Mouse (Mus musculus): ENCODE data around the gene Cdkn3.
"Not testable (repeated sequence)": the region's sequence is repeated elsewhere in the genome, so short reads cannot be mapped to it uniquely, and the experiment has no call there.

Gene Cdkn3

GRCm38 (mm10) chr14:46760355-46761029 is at the start of gene Cdkn3:
Cdkn3 (plus strand) TSS chr14:46760541.
- in situ Hi-C loops (cut with MboI; ENCODE audit: low pct_unique_long_range_greater_than_20kb in 1 of 2, low sequenced_read_pairs in 2 of 2, unreplicated experiment in 1 of 2) = no loop called here

GRCm38 (mm10) chr14:46718483-46718922 is 41.8 kb upstream of the Cdkn3 start:
- in situ Hi-C loops (cut with MboI; ENCODE audit: low pct_unique_long_range_greater_than_20kb in 1 of 2, low sequenced_read_pairs in 2 of 2, unreplicated experiment in 1 of 2) = no loop called here

- in situ Hi-C loops (cut with MboI; ENCODE audit: low pct_unique_long_range_greater_than_20kb in 1 of 2, low sequenced_read_pairs in 2 of 2, unreplicated experiment in 1 of 2) = no loop called here
Measured at GRCm38 (mm10) chr14:46722031-46722430, 38.3 kb upstream of the Cdkn3 start.

- in situ Hi-C loops (cut with MboI; ENCODE audit: low pct_unique_long_range_greater_than_20kb in 1 of 2, low sequenced_read_pairs in 2 of 2, unreplicated experiment in 1 of 2) = no loop called here
Measured at GRCm38 (mm10) chr14:46723828-46724227, 36.5 kb upstream of the Cdkn3 start.

GRCm38 (mm10) chr14:46724941-46725340 is 35.4 kb upstream of the Cdkn3 start:
- in situ Hi-C loops (cut with MboI; ENCODE audit: low pct_unique_long_range_greater_than_20kb in 1 of 2, low sequenced_read_pairs in 2 of 2, unreplicated experiment in 1 of 2) = no loop called here

GRCm38 (mm10) chr14:46725743-46726142 is 34.6 kb upstream of the Cdkn3 start:
- in situ Hi-C loops (cut with MboI; ENCODE audit: low pct_unique_long_range_greater_than_20kb in 1 of 2, low sequenced_read_pairs in 2 of 2, unreplicated experiment in 1 of 2) = no loop called here

- in situ Hi-C loops (cut with MboI; ENCODE audit: low pct_unique_long_range_greater_than_20kb in 1 of 2, low sequenced_read_pairs in 2 of 2, unreplicated experiment in 1 of 2) = no loop called here
Measured at GRCm38 (mm10) chr14:46734262-46734661, 26.1 kb upstream of the Cdkn3 start.

GRCm38 (mm10) chr14:46734761-46735455 is 25.4 kb upstream of the Cdkn3 start:
- in situ Hi-C loops (cut with MboI; ENCODE audit: low pct_unique_long_range_greater_than_20kb in 1 of 2, low sequenced_read_pairs in 2 of 2, unreplicated experiment in 1 of 2) = no loop called here

- in situ Hi-C loops (cut with MboI; ENCODE audit: low pct_unique_long_range_greater_than_20kb in 1 of 2, low sequenced_read_pairs in 2 of 2, unreplicated experiment in 1 of 2) = no loop called here
Measured at GRCm38 (mm10) chr14:46736366-46736765, 24.0 kb upstream of the Cdkn3 start.

GRCm38 (mm10) chr14:46737346-46737745 is 23.0 kb upstream of the Cdkn3 start:
- in situ Hi-C loops (cut with MboI; ENCODE audit: low pct_unique_long_range_greater_than_20kb in 1 of 2, low sequenced_read_pairs in 2 of 2, unreplicated experiment in 1 of 2) = not testable (repeated sequence)

- in situ Hi-C loops (cut with MboI; ENCODE audit: low pct_unique_long_range_greater_than_20kb in 1 of 2, low sequenced_read_pairs in 2 of 2, unreplicated experiment in 1 of 2) = no loop called here
Measured at GRCm38 (mm10) chr14:46742674-46743073, 17.7 kb upstream of the Cdkn3 start.

- in situ Hi-C loops (cut with MboI; ENCODE audit: low pct_unique_long_range_greater_than_20kb in 1 of 2, low sequenced_read_pairs in 2 of 2, unreplicated experiment in 1 of 2) = no loop called here
Measured at GRCm38 (mm10) chr14:46745413-46745812, 14.9 kb upstream of the Cdkn3 start.

- in situ Hi-C loops (cut with MboI; ENCODE audit: low pct_unique_long_range_greater_than_20kb in 1 of 2, low sequenced_read_pairs in 2 of 2, unreplicated experiment in 1 of 2) = not testable (repeated sequence)
Measured at GRCm38 (mm10) chr14:46754371-46754770, 6.0 kb upstream of the Cdkn3 start.

GRCm38 (mm10) chr14:46755851-46756250 is 4.5 kb upstream of the Cdkn3 start:
- in situ Hi-C loops (cut with MboI; ENCODE audit: low pct_unique_long_range_greater_than_20kb in 1 of 2, low sequenced_read_pairs in 2 of 2, unreplicated experiment in 1 of 2) = no loop called here

GRCm38 (mm10) chr14:46757736-46758135 is 2.6 kb upstream of the Cdkn3 start:
- in situ Hi-C loops (cut with MboI; ENCODE audit: low pct_unique_long_range_greater_than_20kb in 1 of 2, low sequenced_read_pairs in 2 of 2, unreplicated experiment in 1 of 2) = no loop called here

- in situ Hi-C loops (cut with MboI; ENCODE audit: low pct_unique_long_range_greater_than_20kb in 1 of 2, low sequenced_read_pairs in 2 of 2, unreplicated experiment in 1 of 2) = no loop called here
Measured at GRCm38 (mm10) chr14:46759970-46760354, 379 bp upstream of the Cdkn3 start.

- in situ Hi-C loops (cut with MboI; ENCODE audit: low pct_unique_long_range_greater_than_20kb in 1 of 2, low sequenced_read_pairs in 2 of 2, unreplicated experiment in 1 of 2) = no loop called here
Measured at GRCm38 (mm10) chr14:46761186-46761585, 845 bp downstream of the Cdkn3 start.

- in situ Hi-C loops (cut with MboI; ENCODE audit: low pct_unique_long_range_greater_than_20kb in 1 of 2, low sequenced_read_pairs in 2 of 2, unreplicated experiment in 1 of 2) = no loop called here
Measured at GRCm38 (mm10) chr14:46767116-46767515, 6.8 kb downstream of the Cdkn3 start.

GRCm38 (mm10) chr14:46770036-46770435 is 9.7 kb downstream of the Cdkn3 start:
- in situ Hi-C loops (cut with MboI; ENCODE audit: low pct_unique_long_range_greater_than_20kb in 1 of 2, low sequenced_read_pairs in 2 of 2, unreplicated experiment in 1 of 2) = no loop called here

GRCm38 (mm10) chr14:46778756-46779155 is 18.4 kb downstream of the Cdkn3 start:
- in situ Hi-C loops (cut with MboI; ENCODE audit: low pct_unique_long_range_greater_than_20kb in 1 of 2, low sequenced_read_pairs in 2 of 2, unreplicated experiment in 1 of 2) = no loop called here

Measured in mouse embryonic stem cell (cell line).